Mouse (Mus musculus) testis, adult 2 months (tissue): ENCODE measurements around the gene Zfp189. TPM values are rescaled to one million over a fixed set of nuclear protein-coding genes. Genes with fewer than 3 reads are reported as not detected.

ENCODE experiments used
- H3K27ac ChIP-seq: fragments of 200-500 bp; 2 replicates; pipeline ENCODE4 v1.5.1; 2012; ENCODE audit warnings: low read depth, low read length; ENCODE audit not compliant: control insufficient read depth, insufficient read depth
- H3K27me3 ChIP-seq: fragments of 200-500 bp; 2 replicates; pipeline ENCODE4 v1.6.1; 2012; ENCODE audit warnings: mild to moderate bottlenecking, low read length, moderate library complexity; ENCODE audit not compliant: control insufficient read depth, insufficient read depth
- H3K36me3 ChIP-seq: fragments of 200-500 bp; 2 replicates; pipeline ENCODE4 v1.6.1; 2012; ENCODE audit warnings: mild to moderate bottlenecking, low read length; ENCODE audit not compliant: control insufficient read depth, insufficient read depth
- H3K4me1 ChIP-seq: fragments of 200-500 bp; 2 replicates; pipeline ENCODE4 v1.6.1; 2012; ENCODE audit warnings: low read length; ENCODE audit not compliant: control insufficient read depth, insufficient read depth
- H3K4me3 ChIP-seq: fragments of 200-500 bp; 2 replicates; pipeline ENCODE4 v1.5.1; 2012; ENCODE audit warnings: low read depth, mild to moderate bottlenecking, low read length, moderate library complexity, mixed read lengths; ENCODE audit not compliant: control insufficient read depth
- CTCF ChIP-seq: fragments of 200-500 bp; IDR thresholded peaks from 2 replicates; pipeline ENCODE4 v1.5.1; 2012; ENCODE audit warnings: low read depth, mild to moderate bottlenecking, inconsistent platforms, low read length, moderate library complexity; ENCODE audit not compliant: control insufficient read depth, insufficient read depth, insufficient replicate concordance
- POLR2A ChIP-seq: fragments of 200-500 bp; IDR thresholded peaks from 2 replicates; pipeline ENCODE4 v1.6.1; 2012; ENCODE audit warnings: low read depth, mild to moderate bottlenecking, inconsistent platforms, low read length, moderate library complexity; ENCODE audit not compliant: control insufficient read depth
- polyA plus RNA-seq: library from polyadenylated mRNA; depleted of rRNA; stranded (reverse); fragments of >200 nt; gene quantifications from 2 replicates; pipeline ENCODE4 v1.2.3, GENCODE M21; 2012

Gene Zfp189
- polyA plus RNA-seq, 1 experiment, result 4.9 TPM

- no peak for TF ChIP-seq CTCF
- TF ChIP-seq POLR2A, result no peak
- no peaks in the 10 kb centered on the region; the same call in 1 of the 2 replicates for H3K36me3 ChIP-seq
Measured at GRCm38 (mm10) chr4:49514441-49514840, 6.5 kb upstream of the Zfp189 start.

GRCm38 (mm10) chr4:49519476-49519875 lies 1.5 kb upstream of the Zfp189 start:
- H3K4me3 ChIP-seq, result no peak overlapping the region

More at GRCm38 (mm10) chr4:49514441-49514840, 6.5 kb upstream of the Zfp189 start:
- Histone ChIP-seq H3K4me1 (peaks cover 1% of the 10 kb centered on the region; the same call in 1 of the 2 replicates), H3K4me3 (no peak overlapping the region), H3K27me3 (no peaks in the 10 kb centered on the region), H3K27ac (no peak overlapping the region)

GRCm38 (mm10) chr4:49521346-49521745 lies 370 bp downstream of the Zfp189 start:
- TF ChIP-seq POLR2A (no peak), CTCF (no peak)
- Histone ChIP-seq H3K4me3 (peak overlapping the region; percentile 97), H3K27ac (peak overlapping the region; percentile 93), H3K27me3 (no peaks in the 10 kb centered on the region), H3K36me3 (no peaks in the 10 kb centered on the region; the same call in 1 of the 2 replicates), H3K4me1 (peaks cover 4% of the 10 kb centered on the region)

More at GRCm38 (mm10) chr4:49519476-49519875, 1.5 kb upstream of the Zfp189 start:
- Histone ChIP-seq H3K27ac (no peak overlapping the region), H3K4me1 (peaks cover 4% of the 10 kb centered on the region), H3K27me3 (no peaks in the 10 kb centered on the region), H3K36me3 (no peaks in the 10 kb centered on the region; the same call in 1 of the 2 replicates)
- no peak for TF ChIP-seq CTCF
- TF ChIP-seq POLR2A, result no peak

GRCm38 (mm10) chr4:49522576-49522975 lies 1.6 kb downstream of the Zfp189 start:
- no peak overlapping the region for H3K27ac ChIP-seq
- H3K27me3 ChIP-seq, result no peaks in the 10 kb centered on the region
- H3K36me3 ChIP-seq, result no peaks in the 10 kb centered on the region; the same call in 1 of the 2 replicates
- TF ChIP-seq POLR2A, result 0 out of 2 replicates have a peak, but pooled peaks have one; percentile 21
- no peak for TF ChIP-seq CTCF
- peaks cover 4% of the 10 kb centered on the region for H3K4me1 ChIP-seq
- H3K4me3 ChIP-seq, result peak overlapping the region; percentile 6

- Histone ChIP-seq H3K4me1 (no peaks in the 10 kb centered on the region; the same call in 1 of the 2 replicates), H3K4me3 (no peak overlapping the region), H3K36me3 (no peaks in the 10 kb centered on the region), H3K27me3 (no peaks in the 10 kb centered on the region), H3K27ac (no peak overlapping the region)
- TF ChIP-seq CTCF (no peak), POLR2A (no peak)
Measured at GRCm38 (mm10) chr4:49535036-49535435, 14.1 kb downstream of the Zfp189 start.

- Histone ChIP-seq H3K36me3 (no peaks in the 10 kb centered on the region), H3K4me1 (no peaks in the 10 kb centered on the region; the same call in 1 of the 2 replicates), H3K4me3 (no peak overlapping the region), H3K27ac (no peak overlapping the region), H3K27me3 (no peaks in the 10 kb centered on the region)
- TF ChIP-seq POLR2A, result no peak
- no peak for TF ChIP-seq CTCF
Measured at GRCm38 (mm10) chr4:49535675-49536294, 14.8 kb downstream of the Zfp189 start.

- Histone ChIP-seq H3K4me3 (no peak overlapping the region), H3K4me1 (no peaks in the 10 kb centered on the region; the same call in 1 of the 2 replicates), H3K27me3 (no peaks in the 10 kb centered on the region), H3K27ac (no peak overlapping the region), H3K36me3 (no peaks in the 10 kb centered on the region)
- TF ChIP-seq POLR2A (no peak), CTCF (no peak)
Measured at GRCm38 (mm10) chr4:49536671-49537070, 15.7 kb downstream of the Zfp189 start.
